Mouse (Mus musculus): ENCODE measurements around the gene Nup188. TPM values are rescaled to one million over a fixed set of nuclear protein-coding genes. Genes with fewer than 3 reads are reported as not detected.

Gene Nup188
- polyA plus RNA-seq, 1 experiment from 2014 or later, result 42.3 TPM

GRCm38 (mm10) chr2:30343601-30344137, 57.5 kb downstream of the Nup188 start:
- peaks cover 100% of the 10 kb centered on the region for H3K36me3 ChIP-seq (replicated peaks)
- H3K27ac ChIP-seq, result no peak overlapping the region
- 74% methylated on average over 14 of the region's 14 CpGs for WGBS
- no peak for ATAC-seq (ENCODE audit: low FRiP score)
- H3K4me2 ChIP-seq, result no peak overlapping the region
- H3K9me3 ChIP-seq, result no peaks in the 10 kb centered on the region
- H3K4me3 ChIP-seq (replicated peaks), result no peak overlapping the region
- no peak overlapping the region for H3K9ac ChIP-seq
- no peaks in the 10 kb centered on the region for H3K4me1 ChIP-seq
- H3K27me3 ChIP-seq, result no peaks in the 10 kb centered on the region

GRCm38 (mm10) chr2:30345971-30346676, 59.9 kb downstream of the Nup188 start:
- Histone ChIP-seq H3K4me3 (replicated peaks) (no peak overlapping the region), H3K27me3 (no peaks in the 10 kb centered on the region), H3K9me3 (no peaks in the 10 kb centered on the region), H3K27ac (no peak overlapping the region), H3K36me3 (replicated peaks) (peaks cover 98% of the 10 kb centered on the region), H3K9ac (no peak overlapping the region), H3K4me2 (no peak overlapping the region), H3K4me1 (no peaks in the 10 kb centered on the region)
- no peak for ATAC-seq (ENCODE audit: low FRiP score)
- WGBS, result 93% methylated on average over 7 of the region's 7 CpGs

DNA sequence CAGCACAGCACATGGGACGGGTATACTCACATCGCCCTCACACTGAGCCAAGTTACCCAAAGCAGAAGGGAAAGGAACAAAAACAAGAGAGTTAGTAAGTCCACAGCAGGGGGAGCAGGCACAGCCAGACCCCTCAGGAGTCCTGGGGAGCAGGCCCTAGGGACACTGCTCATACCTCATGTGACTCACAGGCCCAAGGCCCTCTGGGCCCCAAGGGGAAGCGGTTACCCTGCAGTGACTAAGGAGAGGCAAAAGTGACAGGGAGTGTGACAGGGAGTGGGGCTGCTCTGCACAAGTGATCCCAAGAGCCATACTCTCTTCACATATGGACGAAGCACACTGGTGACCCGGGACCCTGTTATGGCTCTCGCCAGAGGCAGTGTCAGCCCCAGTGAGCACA, 63.0 kb downstream of the Nup188 start:
- no peak overlapping the region for H3K4me3 ChIP-seq (replicated peaks)
- peaks cover 89% of the 10 kb centered on the region for H3K36me3 ChIP-seq (replicated peaks)

DNA sequence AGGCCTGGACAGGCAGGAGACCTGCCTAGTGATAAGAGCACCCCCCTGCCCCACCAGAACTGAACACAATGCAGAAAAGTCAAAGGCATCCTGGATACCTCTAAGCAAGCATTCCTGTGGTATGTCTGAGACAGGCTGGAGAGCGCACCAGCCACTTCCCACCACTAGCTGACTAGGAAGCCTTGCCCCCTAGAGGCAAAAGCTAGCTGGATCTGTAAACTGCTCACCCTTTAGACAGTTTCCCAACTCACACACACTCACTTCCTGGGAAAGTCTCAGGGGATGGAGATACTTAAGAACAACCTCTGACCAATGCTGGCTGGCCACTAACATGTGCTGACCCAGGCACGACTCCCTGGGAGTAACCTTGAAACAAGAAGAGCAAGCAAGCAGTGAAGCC, 65.0 kb downstream of the Nup188 start:
- ATAC-seq (ENCODE audit: low FRiP score), result no peak
- Histone ChIP-seq H3K4me2 (no peak overlapping the region), H3K9ac (no peak overlapping the region), H3K9me3 (no peaks in the 10 kb centered on the region), H3K27me3 (no peaks in the 10 kb centered on the region), H3K4me3 (replicated peaks) (no peak overlapping the region), H3K36me3 (replicated peaks) (peaks cover 80% of the 10 kb centered on the region), H3K27ac (no peak overlapping the region), H3K4me1 (no peaks in the 10 kb centered on the region; the same call in 1 of the 2 replicates)
- 88% methylated on average over 2 of the region's 2 CpGs for WGBS

More for the DNA sequence above, 63.0 kb downstream of the Nup188 start:
- H3K4me2 ChIP-seq, result no peak overlapping the region
- ATAC-seq (ENCODE audit: low FRiP score), result no peak
- H3K27ac ChIP-seq, result no peak overlapping the region
- H3K27me3 ChIP-seq, result no peaks in the 10 kb centered on the region
- H3K9ac ChIP-seq, result no peak overlapping the region
- WGBS, result 82% methylated on average over 6 of the region's 6 CpGs
- H3K4me1 ChIP-seq, result no peaks in the 10 kb centered on the region
- H3K9me3 ChIP-seq, result no peaks in the 10 kb centered on the region

DNA sequence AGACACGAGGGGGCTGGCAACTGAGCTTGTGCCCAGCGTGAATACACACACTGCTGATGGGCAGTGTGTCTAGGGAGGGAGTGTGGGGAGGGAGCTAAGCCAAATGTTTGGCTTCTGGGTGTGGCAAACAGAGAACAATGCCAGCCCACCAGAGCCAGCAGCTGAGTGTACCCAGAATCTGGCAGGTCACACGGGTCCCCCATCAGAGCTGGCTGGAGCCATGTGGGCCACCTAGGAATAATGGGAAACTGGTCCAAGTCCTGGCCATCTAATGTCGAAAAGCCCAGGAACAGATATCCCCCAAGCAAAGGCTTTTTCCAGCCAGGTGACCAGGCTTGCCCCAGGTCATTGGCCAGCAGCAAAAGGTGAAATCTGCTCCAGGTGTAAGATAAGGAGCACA, 69.7 kb downstream of the Nup188 start:
- Histone ChIP-seq H3K9ac (no peak overlapping the region), H3K4me2 (no peak overlapping the region), H3K27ac (no peak overlapping the region), H3K4me1 (peaks cover 22% of the 10 kb centered on the region), H3K9me3 (no peaks in the 10 kb centered on the region), H3K36me3 (replicated peaks) (peaks cover 35% of the 10 kb centered on the region), H3K4me3 (replicated peaks) (no peak overlapping the region), H3K27me3 (no peaks in the 10 kb centered on the region)
- whole genome bisulfite sequencing, result 70% methylated on average over 4 of the region's 4 CpGs
- ATAC-seq (ENCODE audit: low FRiP score), result no peak

DNA sequence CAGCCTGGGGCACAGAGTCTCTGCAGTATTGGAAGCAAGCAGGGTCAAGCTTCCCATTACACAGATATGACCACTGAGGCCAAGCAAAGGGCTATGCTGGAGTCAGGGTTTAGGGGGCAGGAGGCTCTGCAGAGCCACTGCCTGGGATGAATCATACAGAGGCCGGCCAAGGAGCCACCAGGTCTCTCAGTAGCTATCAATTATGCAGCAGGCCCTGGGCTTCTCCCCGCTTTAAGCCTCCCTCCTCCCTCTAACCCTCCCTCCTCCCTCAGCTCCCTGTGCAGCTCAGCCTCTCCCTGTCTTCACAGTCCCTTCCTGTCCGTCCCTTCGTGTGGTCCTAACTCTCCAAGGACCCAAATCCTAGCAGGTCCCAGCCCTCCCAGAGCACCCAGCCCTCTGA, 70.1 kb downstream of the Nup188 start:
- WGBS, result 62% methylated on average over 3 of the region's 4 CpGs
- no peak overlapping the region for H3K9ac ChIP-seq
- no peak overlapping the region for H3K4me2 ChIP-seq

DNA sequence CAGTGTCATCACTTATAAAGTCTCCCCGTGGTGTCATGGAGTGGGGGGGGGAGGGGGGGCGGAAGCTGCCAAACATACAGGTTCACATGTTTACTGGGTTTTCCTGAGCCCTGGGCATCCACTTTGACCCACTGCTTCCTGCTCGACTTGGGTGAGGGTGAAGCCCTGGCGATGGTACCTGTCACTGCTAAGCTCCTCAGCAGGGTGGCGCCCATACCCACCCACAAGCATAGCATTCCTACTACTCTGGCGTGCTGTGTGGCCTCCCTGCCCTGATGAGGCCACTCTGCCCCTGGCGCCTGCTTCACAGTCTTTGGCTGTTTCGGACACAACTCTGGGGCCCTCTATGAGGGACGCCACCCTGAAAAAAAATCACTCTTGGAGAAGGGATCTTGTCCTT, 70.7 kb downstream of the Nup188 start:
- Histone ChIP-seq H3K4me2 (no peak overlapping the region), H3K9me3 (no peaks in the 10 kb centered on the region), H3K27me3 (no peaks in the 10 kb centered on the region), H3K9ac (no peak overlapping the region), H3K4me1 (peaks cover 22% of the 10 kb centered on the region), H3K27ac (no peak overlapping the region), H3K4me3 (replicated peaks) (no peak overlapping the region), H3K36me3 (replicated peaks) (peaks cover 31% of the 10 kb centered on the region)
- ATAC-seq (ENCODE audit: low FRiP score), result no peak
- WGBS, result 72% methylated on average over 9 of the region's 9 CpGs

More for the DNA sequence above, 70.1 kb downstream of the Nup188 start:
- ATAC-seq (ENCODE audit: low FRiP score), result no peak
- Histone ChIP-seq H3K4me1 (peaks cover 22% of the 10 kb centered on the region), H3K9me3 (no peaks in the 10 kb centered on the region), H3K27me3 (no peaks in the 10 kb centered on the region), H3K36me3 (replicated peaks) (peaks cover 31% of the 10 kb centered on the region), H3K4me3 (replicated peaks) (no peak overlapping the region), H3K27ac (no peak overlapping the region)

DNA sequence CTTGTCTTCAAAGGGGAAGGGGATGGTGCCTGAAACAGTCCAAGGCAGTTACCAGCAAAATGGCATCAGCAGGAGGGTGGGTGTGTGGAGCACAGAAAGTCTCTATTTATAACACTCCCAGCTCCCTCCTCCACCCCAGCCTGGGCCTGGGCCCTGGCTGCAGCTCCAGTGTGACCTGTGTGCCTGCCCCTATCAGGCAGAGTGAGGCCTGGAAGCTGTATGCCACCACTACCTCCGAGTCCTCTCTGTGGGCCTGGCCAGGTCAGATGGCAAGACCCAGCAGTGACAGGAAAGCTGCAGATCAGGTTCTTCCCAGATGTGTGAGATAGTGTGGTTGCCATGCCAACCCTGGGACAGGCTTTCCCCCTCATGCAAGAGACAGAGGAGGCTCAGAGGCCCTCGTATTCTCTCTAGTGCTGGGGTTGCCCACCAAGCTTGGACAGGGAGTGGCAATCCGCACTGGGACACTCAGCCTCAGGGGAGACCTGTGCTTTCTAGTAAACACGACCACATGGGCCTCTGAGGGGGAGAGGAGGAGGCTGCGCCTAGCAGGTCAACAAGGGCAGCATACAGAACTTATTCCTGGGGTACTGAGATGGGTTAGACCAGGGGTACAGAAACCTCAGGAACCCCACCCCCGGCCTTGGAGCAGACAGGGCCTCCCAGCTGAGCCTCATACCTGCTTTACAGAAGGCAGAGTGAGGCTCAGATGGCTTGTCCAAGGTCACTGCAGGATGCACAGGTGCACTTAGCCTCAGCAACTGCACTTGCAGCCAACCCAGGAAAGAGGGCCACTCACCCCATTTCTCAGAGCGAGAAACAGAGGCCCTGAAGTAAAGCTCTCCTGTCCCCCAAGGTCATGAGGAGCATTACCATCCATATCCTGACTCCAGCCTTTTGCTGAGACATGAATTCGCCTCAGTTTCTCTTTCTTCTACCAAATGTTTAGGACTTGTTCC, 71.6 kb downstream of the Nup188 start:
- ATAC-seq (ENCODE audit: low FRiP score), result no peak
- 0 out of 2 replicates have a peak overlapping the region, but pooled peaks have one; percentile 25 for H3K27ac ChIP-seq
- H3K36me3 ChIP-seq (replicated peaks), result peaks cover 23% of the 10 kb centered on the region
- H3K4me1 ChIP-seq, result peaks cover 22% of the 10 kb centered on the region
- WGBS, result 63% methylated on average over 8 of the region's 8 CpGs
- H3K27me3 ChIP-seq, result no peaks in the 10 kb centered on the region
- H3K9ac ChIP-seq, result peak overlapping the region; percentile 82
- no peaks in the 10 kb centered on the region for H3K9me3 ChIP-seq
- H3K4me2 ChIP-seq, result peak overlapping the region; percentile 92
- peak overlapping the region; percentile 75 for H3K4me3 ChIP-seq (replicated peaks)

DNA sequence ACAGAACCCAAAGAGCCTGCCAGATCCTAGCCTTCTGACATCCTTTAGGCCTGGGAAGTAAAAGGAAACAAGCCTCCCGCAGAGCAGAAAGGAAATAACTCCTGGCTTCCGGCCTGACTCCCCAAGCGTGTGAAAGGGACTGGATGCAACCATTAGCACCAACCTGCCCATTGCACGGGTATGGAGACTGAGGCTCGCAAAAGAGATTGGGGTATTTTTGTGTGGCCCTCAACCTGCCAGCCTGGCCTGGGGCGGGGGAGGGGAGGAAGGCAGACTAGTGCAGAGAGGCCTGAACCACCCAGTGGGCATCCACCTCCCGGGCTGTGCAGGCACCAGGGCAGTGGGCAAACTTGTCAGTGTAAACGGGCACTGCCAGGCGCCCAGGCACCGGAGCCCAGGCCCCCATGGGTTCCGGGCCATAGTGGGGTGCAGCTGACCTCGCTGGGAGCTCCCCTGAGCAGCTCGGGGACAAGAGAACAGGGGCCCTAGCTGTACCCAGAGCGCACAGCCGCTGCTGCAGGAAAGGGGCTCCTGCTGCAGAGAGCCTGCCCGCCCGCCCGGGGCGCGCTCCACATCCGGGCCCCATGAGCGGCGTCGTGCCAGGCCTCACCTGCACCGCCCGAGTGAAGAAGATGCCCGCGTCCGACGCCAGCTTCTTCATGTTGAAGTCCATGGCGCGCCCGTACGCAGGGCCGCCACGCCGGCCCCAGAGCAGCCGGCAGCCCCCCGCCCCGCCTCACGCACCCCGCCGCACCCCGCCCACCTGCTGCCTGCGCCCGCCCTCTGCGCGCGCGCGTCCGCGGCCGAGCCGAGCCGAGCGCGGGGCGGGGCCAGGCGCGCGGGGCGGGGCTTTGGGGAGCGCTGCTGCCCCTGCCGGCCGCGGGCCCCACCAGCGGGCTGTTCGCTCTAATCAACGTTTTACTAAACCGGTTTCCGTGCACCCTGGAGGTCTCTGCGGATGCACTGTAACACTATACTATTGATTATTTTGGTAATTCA, 72.6 kb downstream of the Nup188 start, which contains the start of gene Sh3glb2:
Gene Sh3glb2 (minus strand): TSS at position 805 of the 999 bp plus-strand sequence.
- Histone ChIP-seq H3K27ac (peak within 1 kb of the TSS; percentile 76), H3K9ac (peak within 1 kb of the TSS; percentile 82), H3K4me3 (replicated peaks) (peak within 1 kb of the TSS; percentile 75), H3K4me2 (peak within 1 kb of the TSS; percentile 92), H3K27me3 (no peaks in the 10 kb centered on the region), H3K36me3 (replicated peaks) (peaks cover 13% of the 10 kb centered on the region), H3K9me3 (no peaks in the 10 kb centered on the region), H3K4me1 (peaks cover 22% of the 10 kb centered on the region)
- ATAC-seq (ENCODE audit: low FRiP score), result peak; percentile 72
- 3% methylated on average over 63 of the region's 73 CpGs for WGBS

DNA sequence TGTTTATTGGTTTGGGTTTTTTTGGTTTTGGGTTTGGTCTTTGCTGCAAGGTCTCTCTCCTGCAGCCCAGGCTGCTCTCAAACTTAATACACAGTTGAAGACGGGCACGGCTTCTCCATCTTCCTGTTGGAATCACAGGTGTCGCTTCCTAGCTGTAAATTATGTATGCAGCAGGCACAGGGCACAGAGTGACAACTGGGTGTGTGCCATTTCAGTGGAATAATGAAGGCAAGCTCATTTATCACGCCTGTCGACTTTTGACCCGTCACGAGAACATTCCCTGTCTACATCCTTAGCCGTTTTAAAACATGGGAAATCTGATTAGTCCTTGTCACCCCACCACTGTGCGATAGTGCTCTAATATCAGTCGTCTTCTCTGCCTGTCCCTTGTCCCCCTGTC, 74.4 kb downstream of the Nup188 start:
- H3K4me1 ChIP-seq, result peaks cover 34% of the 10 kb centered on the region
- H3K27ac ChIP-seq, result no peak overlapping the region
- H3K36me3 ChIP-seq (replicated peaks), result no peaks in the 10 kb centered on the region
- H3K4me2 ChIP-seq, result no peak overlapping the region
- no peaks in the 10 kb centered on the region for H3K27me3 ChIP-seq
- no peak overlapping the region for H3K4me3 ChIP-seq (replicated peaks)
- no peak overlapping the region for H3K9ac ChIP-seq
- no peak for ATAC-seq (ENCODE audit: low FRiP score)
- H3K9me3 ChIP-seq, result no peaks in the 10 kb centered on the region
- 84% methylated on average over 10 of the region's 10 CpGs for WGBS

DNA sequence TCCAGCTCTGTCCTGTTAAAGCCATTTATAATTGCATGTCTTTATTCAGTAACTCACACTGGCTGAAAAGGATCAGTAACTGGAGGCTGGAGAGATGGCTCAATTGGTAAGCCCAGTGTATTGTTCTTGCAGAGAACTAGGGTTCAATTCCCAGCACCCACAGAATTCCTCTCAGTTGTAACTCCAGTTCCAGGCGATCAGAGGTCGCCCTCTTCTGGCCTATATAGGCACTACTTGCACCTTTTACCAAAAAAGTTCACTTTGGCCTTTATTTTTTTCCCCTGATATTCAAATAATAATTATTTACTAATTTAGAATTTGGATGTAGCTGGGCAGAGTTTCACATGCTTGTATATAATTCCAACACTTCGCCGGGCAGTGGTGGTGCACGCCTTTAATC, 76.7 kb downstream of the Nup188 start:
- Histone ChIP-seq H3K4me3 (replicated peaks) (no peak overlapping the region), H3K4me1 (peaks cover 31% of the 10 kb centered on the region), H3K27me3 (no peaks in the 10 kb centered on the region), H3K27ac (no peak overlapping the region), H3K9me3 (no peaks in the 10 kb centered on the region), H3K36me3 (replicated peaks) (peaks cover 6% of the 10 kb centered on the region), H3K9ac (no peak overlapping the region), H3K4me2 (no peak overlapping the region)
- ATAC-seq (ENCODE audit: low FRiP score), result no peak
- 73% methylated on average over 5 of the region's 5 CpGs for whole genome bisulfite sequencing

Measured in forebrain, embryonic 12.5 days (tissue).